Mouse (Mus musculus) stomach, embryonic 14.5 days (tissue): ENCODE data around the gene Dbf4. TPM values are rescaled to one million over a fixed set of nuclear protein-coding genes. Genes with fewer than 3 reads are reported as not detected.

ENCODE experiments used
- ATAC-seq: fragments of 200-750 bp; cut with Nextera tagmentation; 2 replicates; pipeline ENCODE4 v1.8.0; 2017; ENCODE audit warnings: low read depth, moderate TSS enrichment; ENCODE audit not compliant: insufficient number of reproducible peaks, insufficient read depth, low FRiP score
- H3K27ac ChIP-seq: fragments of 300-500 bp; sonication (generic); 2 replicates; pipeline ENCODE4 v1.5.1; 2014; ENCODE audit warnings: mild to moderate bottlenecking, low read length, moderate library complexity, mixed read lengths
- H3K27me3 ChIP-seq: fragments of 300-500 bp; sonication (generic); 2 replicates; pipeline ENCODE4 v1.6.1; 2014; ENCODE audit warnings: low read length, control low read depth, mixed read lengths; ENCODE audit not compliant: control insufficient read depth, insufficient read depth
- H3K36me3 ChIP-seq: fragments of 300-500 bp; sonication (generic); 2 replicates; pipeline ENCODE4 v1.6.1; 2014; ENCODE audit warnings: mild to moderate bottlenecking, control low read depth, low read length, moderate library complexity, mixed read lengths; ENCODE audit not compliant: control insufficient read depth, insufficient read depth
- H3K4me1 ChIP-seq: fragments of 300-500 bp; sonication (generic); 2 replicates; pipeline ENCODE4 v1.6.1; 2014; ENCODE audit warnings: low read length, control low read depth, mixed read lengths; ENCODE audit not compliant: control insufficient read depth, insufficient read depth
- H3K4me2 ChIP-seq: fragments of 300-500 bp; sonication (generic); replicated peaks from 2 replicates; pipeline ENCODE4 v1.6.1; 2014; ENCODE audit warnings: low read depth, low read length, control low read depth
- H3K4me3 ChIP-seq: fragments of 300-500 bp; sonication (generic); 2 replicates; pipeline ENCODE4 v1.5.1; 2014; ENCODE audit warnings: low read depth, low read length, control low read depth
- H3K9ac ChIP-seq: fragments of 300-500 bp; sonication (generic); replicated peaks from 2 replicates; pipeline ENCODE4 v1.6.1; 2014; ENCODE audit warnings: low read depth, mild to moderate bottlenecking, control low read depth, low read length, moderate library complexity, mixed read lengths
- H3K9me3 ChIP-seq: fragments of 300-500 bp; sonication (generic); 2 replicates; pipeline ENCODE4 v1.6.1; 2016; ENCODE audit warnings: low read depth, low read length, control low read depth; ENCODE audit not compliant: control insufficient read depth
- WGBS: fragments of 180-500 bp; shearing (Covaris S2); extraction: QIAGEN DNeasy Blood & Tissue Kit; methylation state at CpG from one replicate; pipeline ENCODE4 v1.1.7; 2014; 5-methylcytosine and 5-hydroxymethylcytosine counted together
- polyA plus RNA-seq: library from polyadenylated mRNA; unstranded; fragments of >200 nt; fragmentation: Nextera tagmentation; extraction: Ambion mirVana; gene quantifications from 2 replicates; pipeline ENCODE4 v1.2.1, GENCODE M21; 2014

The Dbf4 gene
- polyA plus RNA-seq: 46.5 and 48.6 TPM in 2 replicates

GRCm38 (mm10) chr5:8422157-8422931 lies at the start of gene Dbf4, which contains the start of gene Slc25a40:
Gene Dbf4 (minus strand): TSS chr5:8422716.
Gene Slc25a40 (plus strand): TSS chr5:8422850.
- H3K27ac ChIP-seq: peak within 1 kb of the TSS; percentile 84
- H3K36me3 ChIP-seq: peaks cover 11% of the 10 kb centered on the region; the same call in 1 of the 2 replicates
- H3K9me3 ChIP-seq: no peaks in the 10 kb centered on the region
- no peaks in the 10 kb centered on the region for H3K27me3 ChIP-seq
- peak within 1 kb of the TSS; percentile 82 for H3K4me3 ChIP-seq
- under 1% methylated on average over 83 of the region's 93 CpGs for WGBS
- peak within 1 kb of the TSS; percentile 82 for H3K9ac ChIP-seq
- peak; percentile 96 for ATAC-seq
- H3K4me1 ChIP-seq: 0 out of 2 replicates have a peak, but pooled peaks cover 4% of the 10 kb centered on the region
- peak within 1 kb of the TSS; percentile 56 for H3K4me2 ChIP-seq

- H3K27ac ChIP-seq: no peak overlapping the region
- no peak overlapping the region for H3K9ac ChIP-seq
- no peaks in the 10 kb centered on the region for H3K4me1 ChIP-seq
- H3K27me3 ChIP-seq: no peaks in the 10 kb centered on the region
- no peak overlapping the region for H3K4me3 ChIP-seq
- ATAC-seq: no peak
- no peaks in the 10 kb centered on the region for H3K36me3 ChIP-seq
- 87% methylated on average over 5 of the region's 5 CpGs for WGBS
- H3K9me3 ChIP-seq: no peaks in the 10 kb centered on the region
- H3K4me2 ChIP-seq: no peak overlapping the region
These were observed 34.0 kb upstream of the Dbf4 start for GRCm38 (mm10) chr5:8456561-8456960.

- Histone ChIP-seq H3K4me3 (no peak overlapping the region), H3K27me3 (no peaks in the 10 kb centered on the region), H3K36me3 (no peaks in the 10 kb centered on the region), H3K4me1 (no peaks in the 10 kb centered on the region), H3K4me2 (no peak overlapping the region), H3K9me3 (no peaks in the 10 kb centered on the region), H3K27ac (no peak overlapping the region), H3K9ac (no peak overlapping the region)
- ATAC-seq: no peak
These were observed 33.0 kb upstream of the Dbf4 start for GRCm38 (mm10) chr5:8455565-8455964.

- no peak overlapping the region for H3K4me2 ChIP-seq
- H3K27ac ChIP-seq: no peak overlapping the region
- no peaks in the 10 kb centered on the region for H3K4me1 ChIP-seq
- no peak for ATAC-seq
- no peak overlapping the region for H3K9ac ChIP-seq
- H3K27me3 ChIP-seq: no peaks in the 10 kb centered on the region
- 59% methylated on average over 2 of the region's 2 CpGs for WGBS
- H3K4me3 ChIP-seq: no peak overlapping the region
- no peaks in the 10 kb centered on the region for H3K9me3 ChIP-seq
- no peaks in the 10 kb centered on the region for H3K36me3 ChIP-seq
These were observed 16.6 kb upstream of the Dbf4 start for GRCm38 (mm10) chr5:8439095-8439494.

GRCm38 (mm10) chr5:8437481-8438156 lies 15.1 kb upstream of the Dbf4 start:
- Histone ChIP-seq H3K27me3 (no peaks in the 10 kb centered on the region), H3K4me2 (no peak overlapping the region), H3K9me3 (no peaks in the 10 kb centered on the region), H3K9ac (no peak overlapping the region), H3K4me1 (no peaks in the 10 kb centered on the region), H3K27ac (no peak overlapping the region), H3K4me3 (no peak overlapping the region), H3K36me3 (no peaks in the 10 kb centered on the region)
- 91% methylated on average over 5 of the region's 5 CpGs for WGBS
- ATAC-seq: no peak

- no peaks in the 10 kb centered on the region for H3K36me3 ChIP-seq
- H3K9me3 ChIP-seq: no peaks in the 10 kb centered on the region
- no peaks in the 10 kb centered on the region for H3K27me3 ChIP-seq
- H3K9ac ChIP-seq: no peak overlapping the region
- ATAC-seq: no peak
- H3K27ac ChIP-seq: no peak overlapping the region
- 54% methylated on average over 5 of the region's 5 CpGs for WGBS
- H3K4me3 ChIP-seq: no peak overlapping the region
- H3K4me1 ChIP-seq: 0 out of 2 replicates have a peak, but pooled peaks cover 3% of the 10 kb centered on the region
- H3K4me2 ChIP-seq: no peak overlapping the region
These were observed 3.4 kb upstream of the Dbf4 start for GRCm38 (mm10) chr5:8425899-8426298.

- 29% methylated on average over 7 of the region's 7 CpGs for WGBS
- H3K4me1 ChIP-seq: 0 out of 2 replicates have a peak, but pooled peaks cover 4% of the 10 kb centered on the region
These were observed 1.6 kb upstream of the Dbf4 start for GRCm38 (mm10) chr5:8424116-8424515.

GRCm38 (mm10) chr5:8422932-8423928 lies 714 bp upstream of the Dbf4 start:
- ATAC-seq: no peak
- Histone ChIP-seq H3K9ac (peak overlapping the region; percentile 82), H3K4me1 (0 out of 2 replicates have a peak, but pooled peaks cover 4% of the 10 kb centered on the region), H3K9me3 (no peaks in the 10 kb centered on the region), H3K27ac (peak overlapping the region; percentile 72), H3K4me2 (peak overlapping the region; percentile 56), H3K36me3 (peaks cover 6% of the 10 kb centered on the region; the same call in 1 of the 2 replicates), H3K27me3 (no peaks in the 10 kb centered on the region), H3K4me3 (peak overlapping the region; percentile 82)
- 1% methylated on average over 40 of the region's 40 CpGs for WGBS

More at GRCm38 (mm10) chr5:8424116-8424515, 1.6 kb upstream of the Dbf4 start:
- Histone ChIP-seq H3K4me3 (peak overlapping the region; percentile 82; the same call in 1 of the 2 replicates), H3K9me3 (no peaks in the 10 kb centered on the region), H3K27me3 (no peaks in the 10 kb centered on the region), H3K9ac (no peak overlapping the region), H3K4me2 (peak overlapping the region; percentile 56), H3K36me3 (peaks cover 4% of the 10 kb centered on the region; the same call in 1 of the 2 replicates), H3K27ac (no peak overlapping the region)
- ATAC-seq: no peak
